Mouse (Mus musculus): Measurements from ENCODE around the gene Hist2h3c2.
"Not testable (repeated sequence)": the region's sequence is repeated elsewhere in the genome, so short reads cannot be mapped to it uniquely, and the experiment has no call there.

Gene Hist2h3c2

GRCm38 (mm10) chr3:96236834-96237334 lies 2.0 kb downstream of the Hist2h3c2 start:
- no peak for DNase-seq (ENCODE audit: low read depth, low spot score)

- no peak for DNase-seq (ENCODE audit: low read depth, low spot score)
These were observed 3.1 kb downstream of the Hist2h3c2 start for GRCm38 (mm10) chr3:96235836-96236235.

- DNase-seq (ENCODE audit: low read depth, low spot score): no peak
These were observed 4.0 kb downstream of the Hist2h3c2 start for GRCm38 (mm10) chr3:96234914-96235313.

DNA sequence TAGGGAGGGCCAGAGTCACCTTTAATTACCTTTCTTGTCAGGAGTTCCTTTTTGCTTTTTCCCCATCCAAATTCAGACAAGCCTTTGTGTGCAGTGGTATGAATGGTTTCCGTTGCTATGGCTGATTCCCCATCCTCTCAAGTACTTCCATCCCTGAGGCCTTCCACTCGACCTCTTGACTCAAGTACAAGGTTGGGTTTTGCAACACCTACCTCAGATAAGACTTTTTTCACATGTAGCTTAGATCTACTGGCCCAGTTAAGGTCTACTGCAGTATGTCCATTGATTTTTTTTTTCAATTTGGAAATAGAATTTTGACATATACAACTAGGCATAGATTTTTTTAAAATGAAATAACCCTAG lies 7.2 kb downstream of the Hist2h3c2 start:
- no peak for DNase-seq (ENCODE audit: low read depth, low spot score)

DNA sequence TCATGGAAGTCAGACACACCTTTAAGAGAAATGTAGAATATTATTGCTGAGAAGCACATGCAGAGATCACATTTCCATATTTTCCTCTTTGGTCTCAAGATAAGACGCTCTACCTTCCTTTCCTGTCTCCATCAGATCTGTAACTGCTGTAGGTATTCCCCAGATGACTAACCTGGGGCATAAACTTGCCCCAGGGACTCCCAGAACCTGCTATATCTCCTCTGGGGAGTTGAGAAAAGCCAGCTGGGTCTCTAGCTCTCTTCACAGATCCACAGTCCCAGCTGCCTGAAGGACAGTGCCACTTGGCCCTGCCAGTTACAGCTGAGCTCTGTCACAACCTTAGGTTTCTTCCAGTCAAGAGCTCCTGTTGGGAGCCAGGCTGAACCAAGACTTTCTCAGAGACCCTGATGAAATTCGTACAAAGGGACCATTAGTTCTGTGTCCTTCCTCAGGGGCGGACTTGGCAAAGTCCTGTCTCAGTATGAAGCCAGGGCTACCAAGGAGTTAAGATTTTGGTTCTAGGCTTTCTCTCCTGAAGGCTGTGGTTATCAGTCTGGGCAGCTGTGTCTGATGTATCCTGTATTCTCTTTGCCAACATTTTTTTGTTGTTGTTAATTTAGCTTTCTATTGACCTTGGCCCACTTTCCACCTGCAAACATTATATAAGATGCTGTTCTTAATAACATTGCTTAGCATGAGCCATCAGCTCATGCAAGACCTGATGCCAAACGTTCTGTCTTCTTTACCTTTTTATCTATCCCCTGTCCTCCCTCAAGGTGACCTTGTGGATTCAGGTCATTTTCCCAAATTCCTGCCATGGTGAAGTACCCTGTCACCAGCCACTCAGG lies 7.8 kb downstream of the Hist2h3c2 start:
- DNase-seq (ENCODE audit: low read depth, low spot score): no peak

- DNase-seq (ENCODE audit: low read depth, low spot score): no peak
These were observed 8.5 kb downstream of the Hist2h3c2 start for GRCm38 (mm10) chr3:96230404-96230803.

- DNase-seq (ENCODE audit: low read depth, low spot score): no peak
These were observed 10.1 kb downstream of the Hist2h3c2 start for GRCm38 (mm10) chr3:96228828-96229227.

GRCm38 (mm10) chr3:96226695-96227648 lies 12.0 kb downstream of the Hist2h3c2 start:
- no peak for DNase-seq (ENCODE audit: low read depth, low spot score)

- DNase-seq (ENCODE audit: low read depth, low spot score): no peak
These were observed 13.5 kb downstream of the Hist2h3c2 start for GRCm38 (mm10) chr3:96225421-96225820.

DNA sequence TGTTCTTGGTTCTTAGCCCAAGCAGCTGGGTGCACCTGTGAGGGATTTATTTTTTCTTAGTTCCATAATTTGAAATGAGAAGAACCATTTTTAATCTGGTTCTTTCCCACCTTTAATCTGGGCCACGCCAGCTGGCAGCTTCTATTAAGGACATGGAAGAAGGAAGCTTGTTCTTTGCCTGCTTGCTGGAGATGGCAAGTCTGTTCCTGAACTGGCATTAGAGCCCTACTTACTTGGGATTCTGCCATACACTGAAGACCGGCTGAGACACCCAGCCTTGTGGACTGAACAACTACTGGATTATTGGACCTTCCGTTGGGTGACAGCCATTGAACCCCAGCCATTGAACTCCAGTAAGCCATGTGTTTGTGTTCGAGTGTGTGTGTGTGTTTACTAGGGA lies 16.2 kb downstream of the Hist2h3c2 start:
- DNase-seq (ENCODE audit: low read depth, low spot score): no peak

DNA sequence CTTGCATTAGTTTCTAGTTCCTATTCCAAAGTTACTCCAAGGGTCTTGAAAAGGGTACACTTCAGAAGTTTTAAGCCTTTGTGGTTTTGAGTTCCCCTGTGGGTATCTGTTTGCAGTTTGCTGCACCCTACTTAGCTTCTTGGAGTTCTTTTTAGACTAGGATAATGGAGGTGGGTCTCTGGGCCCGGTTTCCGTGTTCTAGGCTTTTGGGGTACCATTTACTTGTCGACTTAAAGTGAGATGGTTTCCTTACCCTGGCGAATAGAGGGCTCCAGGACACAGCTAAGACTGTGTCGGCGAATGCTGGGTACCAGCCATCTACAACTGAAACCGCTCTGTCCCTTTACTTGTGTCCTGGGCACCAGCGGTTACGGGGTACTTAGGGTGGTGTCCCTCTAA lies 17.3 kb downstream of the Hist2h3c2 start:
- DNase-seq (ENCODE audit: low read depth, low spot score): no peak

- DNase-seq (ENCODE audit: low read depth, low spot score): peak; percentile 85
These were observed 17.9 kb downstream of the Hist2h3c2 start, which contains the start of the genes Hist2h2ac and Hist2h2be for GRCm38 (mm10) chr3:96220765-96221639. Hist2h2ac (minus strand) TSS chr3:96220880. Hist2h2be (plus strand) TSS chr3:96221119.

DNA sequence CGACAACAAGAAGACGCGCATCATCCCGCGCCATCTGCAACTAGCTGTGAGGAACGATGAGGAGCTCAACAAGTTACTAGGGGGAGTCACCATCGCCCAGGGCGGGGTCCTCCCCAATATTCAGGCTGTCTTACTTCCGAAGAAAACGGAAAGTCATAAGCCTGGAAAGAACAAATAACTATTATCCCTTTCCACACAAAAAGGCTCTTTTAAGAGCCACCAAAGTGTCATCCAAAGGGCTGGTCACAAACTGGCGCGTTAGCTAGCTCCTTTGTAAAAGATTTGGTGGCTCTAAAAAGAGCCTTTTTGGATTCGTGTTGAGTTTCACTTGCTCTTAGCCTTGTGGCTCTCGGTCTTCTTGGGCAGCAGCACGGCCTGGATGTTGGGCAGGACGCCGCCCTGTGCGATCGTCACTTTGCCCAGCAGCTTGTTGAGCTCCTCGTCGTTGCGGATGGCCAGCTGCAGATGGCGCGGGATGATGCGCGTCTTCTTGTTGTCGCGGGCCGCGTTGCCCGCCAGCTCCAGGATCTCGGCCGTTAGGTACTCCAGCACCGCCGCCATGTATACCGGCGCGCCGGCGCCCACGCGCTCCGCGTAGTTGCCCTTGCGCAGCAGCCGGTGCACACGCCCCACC lies 18.7 kb downstream of the Hist2h3c2 start:
- not testable (repeated sequence) for DNase-seq (ENCODE audit: low read depth, low spot score)

DNA sequence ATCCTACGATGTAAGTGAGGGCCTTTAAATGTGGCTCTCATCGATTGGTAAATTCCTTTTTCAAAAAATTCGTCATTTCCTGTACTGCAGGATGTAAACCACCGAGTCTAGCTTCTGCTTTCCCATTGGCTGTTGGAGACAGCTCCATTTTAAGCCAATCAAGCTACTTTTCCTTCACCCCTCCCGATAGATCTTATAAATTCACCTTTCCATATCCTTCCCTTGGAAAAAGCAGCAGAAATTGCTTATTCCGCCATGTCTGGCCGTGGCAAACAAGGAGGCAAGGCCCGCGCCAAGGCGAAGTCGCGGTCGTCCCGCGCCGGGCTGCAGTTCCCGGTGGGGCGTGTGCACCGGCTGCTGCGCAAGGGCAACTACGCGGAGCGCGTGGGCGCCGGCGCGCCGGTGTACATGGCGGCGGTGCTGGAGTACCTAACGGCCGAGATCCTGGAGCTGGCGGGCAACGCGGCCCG lies 19.2 kb downstream of the Hist2h3c2 start, which contains the start of the genes Bola1 and Hist2h2ab:
TSS of gene Bola1 (minus strand) at position 49 of the 470 bp plus-strand sequence.
TSS of gene Hist2h2ab (plus strand) at position 205 of the 470 bp plus-strand sequence.
- no peak for DNase-seq (ENCODE audit: low read depth, low spot score)

- no peak for DNase-seq (ENCODE audit: low read depth, low spot score)
These were observed 19.7 kb downstream of the Hist2h3c2 start for GRCm38 (mm10) chr3:96219191-96219641.

DNA sequence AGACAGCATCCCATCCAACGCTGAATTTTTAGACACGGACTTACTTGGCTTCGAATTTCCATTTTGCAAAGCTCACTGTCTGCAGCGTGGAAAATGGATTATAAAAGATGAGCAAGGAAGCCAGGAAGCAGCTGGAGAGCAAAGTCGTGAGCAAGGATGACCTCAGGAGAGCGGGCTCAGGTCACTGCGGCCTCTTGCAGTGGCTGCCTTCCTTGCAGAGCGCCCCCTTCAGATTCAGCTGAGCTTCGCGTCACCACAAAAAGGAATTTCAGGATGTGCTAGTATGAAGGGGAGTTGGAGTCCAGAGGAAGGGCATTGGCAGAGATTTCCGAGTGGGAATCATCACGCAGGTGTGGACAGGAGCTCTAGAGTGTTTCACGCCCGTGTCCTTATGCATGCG lies 29.7 kb downstream of the Hist2h3c2 start:
- no peak for DNase-seq (ENCODE audit: low read depth, low spot score)

GRCm38 (mm10) chr3:96207819-96208218 lies 31.1 kb downstream of the Hist2h3c2 start:
- no peak for DNase-seq (ENCODE audit: low read depth, low spot score)

DNA sequence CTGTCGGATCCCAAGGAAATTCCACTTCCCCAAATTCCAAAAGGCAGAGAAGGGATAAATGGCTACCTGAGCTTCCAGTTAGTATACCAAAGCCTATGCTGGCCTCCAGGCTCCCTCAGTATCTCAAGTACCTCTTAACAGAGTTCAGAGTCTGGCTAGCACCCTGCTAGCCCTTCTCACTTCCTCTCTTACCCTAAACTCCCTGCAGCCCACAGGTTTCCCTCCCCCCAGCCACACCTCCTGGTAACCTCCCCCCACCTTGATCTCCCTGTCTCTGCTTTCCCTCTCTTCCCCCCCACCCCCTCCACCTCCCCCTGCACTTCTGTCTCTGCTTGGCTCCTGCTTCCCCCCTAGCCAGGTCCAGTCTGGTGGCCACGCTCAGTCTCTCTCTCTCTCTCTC lies 39.2 kb downstream of the Hist2h3c2 start:
- DNase-seq (ENCODE audit: low read depth, low spot score): no peak

GRCm38 (mm10) chr3:96198601-96199251 lies 40.2 kb downstream of the Hist2h3c2 start:
- not testable (repeated sequence) for DNase-seq (ENCODE audit: low read depth, low spot score)

GRCm38 (mm10) chr3:96198181-96198580 lies 40.7 kb downstream of the Hist2h3c2 start:
- DNase-seq (ENCODE audit: low read depth, low spot score): no peak

Data from embryo, embryonic 11.5 days (tissue).